ENCODE assay signal across 8 mouse cellular contexts in the genomic region with DNA sequence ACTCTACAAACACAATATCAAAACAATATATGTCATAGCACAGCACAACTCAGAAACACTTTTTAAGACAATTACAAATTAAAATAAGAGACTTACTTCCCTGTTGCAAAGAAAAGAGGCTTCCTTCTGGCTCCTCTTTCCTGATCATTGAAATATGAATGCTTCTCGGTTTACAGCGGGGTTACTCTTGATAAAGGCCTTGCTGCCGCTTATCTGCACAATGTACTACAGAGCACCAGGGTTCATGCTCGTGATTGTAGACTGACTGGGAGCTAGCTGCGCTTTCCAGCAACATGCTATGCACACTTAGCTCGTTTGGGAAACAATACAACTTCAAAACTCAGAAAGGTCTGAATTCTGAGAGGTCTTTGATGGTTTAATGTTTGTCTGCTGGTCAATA. TPM values are rescaled to one million over a fixed set of nuclear protein-coding genes. Genes with fewer than 3 reads are reported as not detected.
DNase-seq lines count a peak whose midpoint lies in the region; ATAC-seq and TF ChIP-seq lines count a peak whose summit lies in the region.

No protein-coding gene starts in this region.

- no peaks in the 10 kb centered on the region for H3K36me3 ChIP-seq in heart, embryonic 15.5 days
- peaks cover 10% of the 10 kb centered on the region for H3K36me3 ChIP-seq in embryonic facial prominence, embryonic 10.5 days (replicated peaks)
- no peaks in the 10 kb centered on the region for H3K36me3 ChIP-seq in hindbrain, postnatal 0 days (ENCODE audit: insufficient read depth, low read length)
- H3K36me3 ChIP-seq in midbrain, embryonic 12.5 days, result peaks cover 5% of the 10 kb centered on the region; the same call in 1 of the 2 replicates

- peaks cover 9% of the 10 kb centered on the region for H3K4me1 ChIP-seq in heart, embryonic 15.5 days (replicated peaks)
- peaks cover 9% of the 10 kb centered on the region for H3K4me1 ChIP-seq in embryonic facial prominence, embryonic 10.5 days
- H3K4me1 ChIP-seq in hindbrain, postnatal 0 days (ENCODE audit: insufficient read depth, low read length), result no peaks in the 10 kb centered on the region
- H3K4me1 ChIP-seq in midbrain, embryonic 12.5 days, result peaks cover 9% of the 10 kb centered on the region

- H3K27me3 ChIP-seq in heart, embryonic 15.5 days, result no peaks in the 10 kb centered on the region
- no peaks in the 10 kb centered on the region for H3K27me3 ChIP-seq in embryonic facial prominence, embryonic 10.5 days (replicated peaks; ENCODE audit: low read depth, poor library complexity, severe bottlenecking)
- H3K27me3 ChIP-seq in hindbrain, postnatal 0 days (ENCODE audit: insufficient read depth, low read length), result no peaks in the 10 kb centered on the region
- no peaks in the 10 kb centered on the region for H3K27me3 ChIP-seq in midbrain, embryonic 12.5 days

- H3K9ac ChIP-seq in heart, embryonic 15.5 days, result no peak overlapping the region
- H3K9ac ChIP-seq in hindbrain, postnatal 0 days (replicated peaks; ENCODE audit: low read length), result no peak overlapping the region
- no peak overlapping the region for H3K9ac ChIP-seq in midbrain, embryonic 12.5 days (replicated peaks)

- H3K4me2 ChIP-seq in heart, embryonic 15.5 days, result peak overlapping the region; percentile 52
- peak overlapping the region; percentile 27 for H3K4me2 ChIP-seq in hindbrain, postnatal 0 days (ENCODE audit: low read depth, low read length)
- peak overlapping the region; percentile 34 for H3K4me2 ChIP-seq in midbrain, embryonic 12.5 days (replicated peaks)

- ATAC-seq in heart, embryonic 15.5 days (replicated peaks; ENCODE audit: insufficient number of reproducible peaks, insufficient read depth, low FRiP score, low read depth), result no peak
- no peak for ATAC-seq in hindbrain, postnatal 0 days
- ATAC-seq in midbrain, embryonic 12.5 days (ENCODE audit: low FRiP score, low read depth), result no peak

- peak overlapping the region; percentile 76; the same call in 1 of the 2 replicates for H3K4me3 ChIP-seq in heart, embryonic 15.5 days
- peak overlapping the region; percentile 75 for H3K4me3 ChIP-seq in embryonic facial prominence, embryonic 10.5 days
- H3K4me3 ChIP-seq in hindbrain, postnatal 0 days (ENCODE audit: low read length), result no peak overlapping the region
- 0 out of 2 replicates have a peak overlapping the region, but pooled peaks have one; percentile 88 for H3K4me3 ChIP-seq in midbrain, embryonic 12.5 days

- TF ChIP-seq CTCF in hindbrain, postnatal 0 days (IDR thresholded peaks at IDR 0.05; ENCODE audit: low read depth), result no peak

- no peak overlapping the region for H3K27ac ChIP-seq in heart, embryonic 15.5 days
- H3K27ac ChIP-seq in embryonic facial prominence, embryonic 10.5 days (replicated peaks), result no peak overlapping the region
- H3K27ac ChIP-seq in hindbrain, postnatal 0 days, result no peak overlapping the region
- H3K27ac ChIP-seq in midbrain, embryonic 12.5 days (replicated peaks), result no peak overlapping the region

- 32% methylated on average over 6 of the region's 6 CpGs for WGBS in heart, embryonic 15.5 days
- 58% methylated on average over 6 of the region's 6 CpGs for WGBS in embryonic facial prominence, embryonic 10.5 days
- 56% methylated on average over 6 of the region's 6 CpGs for WGBS in hindbrain, postnatal 0 days
- WGBS in midbrain, embryonic 12.5 days, result 61% methylated on average over 6 of the region's 6 CpGs

- H3K9me3 ChIP-seq in heart, embryonic 15.5 days (replicated peaks), result no peaks in the 10 kb centered on the region
- H3K9me3 ChIP-seq in embryonic facial prominence, embryonic 10.5 days, result no peaks in the 10 kb centered on the region
- no peaks in the 10 kb centered on the region for H3K9me3 ChIP-seq in hindbrain, postnatal 0 days (ENCODE audit: low read length)
- H3K9me3 ChIP-seq in midbrain, embryonic 12.5 days, result no peaks in the 10 kb centered on the region

- no peak for DNase-seq in heart, postnatal 4 days
- DNase-seq in embryonic facial prominence, embryonic 10.5 days (ENCODE audit: low spot score), result no peak
- DNase-seq in hindbrain, postnatal 0 days (ENCODE audit: low spot score), result no peak
- no peak for DNase-seq in cerebellum, postnatal 25 days
- DNase-seq in adrenal gland, postnatal 36 days, result no peak
- no peak for DNase-seq in embryo, embryonic 10 days (ENCODE audit: low spot score)

RNA-seq across cellular contexts. Expression of gene Nfatc2ip, which starts 0.7 kb away (rescaled TPM):
- polyA plus RNA-seq in heart, embryonic 15.5 days (2015; fragmentation: Nextera tagmentation; extraction: Ambion mirVana), result 1.4 and 2.6 TPM in 2 replicates
- 10 to 100 TPM in 1 of 2 experiments, 1 to 10 TPM in 1; 7.5 to 10.1 TPM for total RNA-seq in heart, postnatal 4 days (2021)
- 2.5 and 2.9 TPM in 2 replicates for polyA plus RNA-seq in embryonic facial prominence, embryonic 10.5 days (2016; fragmentation: Nextera tagmentation; extraction: Ambion mirVana)
- total RNA-seq in hindbrain, postnatal 0 days (2014; rRNA removed), result 6.1 and 6.4 TPM in 2 replicates
- 2.9 and 3.0 TPM in 2 replicates for polyA plus RNA-seq in hindbrain, postnatal 0 days (2015; fragmentation: Nextera tagmentation; extraction: Ambion mirVana)
- 3.4 and 4.3 TPM in 2 replicates for polyA plus RNA-seq in midbrain, embryonic 12.5 days (2016; fragmentation: Nextera tagmentation; extraction: Ambion mirVana)
- 1 to 10 TPM; 6.5 TPM for total RNA-seq in adrenal gland, postnatal 36 days (2021)

RNA-seq across cellular contexts. Expression of gene Cd19, which starts 17.5 kb away (rescaled TPM):
- 0.09 TPM in 1 of 2 replicates, not detected in the other for polyA plus RNA-seq in heart, embryonic 15.5 days (2015; fragmentation: Nextera tagmentation; extraction: Ambion mirVana)
- under 1 TPM; 0.45 to 0.72 TPM for total RNA-seq in heart, postnatal 4 days (2021)
- polyA plus RNA-seq in embryonic facial prominence, embryonic 10.5 days (2016; fragmentation: Nextera tagmentation; extraction: Ambion mirVana), result not detected in 2 replicates
- total RNA-seq in hindbrain, postnatal 0 days (2014; rRNA removed), result 0.16 TPM in 1 of 2 replicates, not detected in the other
- 0.05 TPM in 1 of 2 replicates, not detected in the other for polyA plus RNA-seq in hindbrain, postnatal 0 days (2015; fragmentation: Nextera tagmentation; extraction: Ambion mirVana)
- polyA plus RNA-seq in midbrain, embryonic 12.5 days (2016; fragmentation: Nextera tagmentation; extraction: Ambion mirVana), result not detected in 2 replicates
- under 1 TPM in 1 of 2 experiments, not detected in 1; 0.82 TPM for total RNA-seq in adrenal gland, postnatal 36 days (2021)

RNA-seq across cellular contexts. Expression of gene Spns1, which starts 20.0 kb away (rescaled TPM):
- 36.0 and 46.3 TPM in 2 replicates for polyA plus RNA-seq in heart, embryonic 15.5 days (2015; fragmentation: Nextera tagmentation; extraction: Ambion mirVana)
- 10 to 100 TPM; 36.8 to 37.3 TPM for total RNA-seq in heart, postnatal 4 days (2021)
- 63.6 and 66.9 TPM in 2 replicates for polyA plus RNA-seq in embryonic facial prominence, embryonic 10.5 days (2016; fragmentation: Nextera tagmentation; extraction: Ambion mirVana)
- total RNA-seq in hindbrain, postnatal 0 days (2014; rRNA removed), result 102 and 125 TPM in 2 replicates
- 80.9 and 83.7 TPM in 2 replicates for polyA plus RNA-seq in hindbrain, postnatal 0 days (2015; fragmentation: Nextera tagmentation; extraction: Ambion mirVana)
- 64.3 and 66.9 TPM in 2 replicates for polyA plus RNA-seq in midbrain, embryonic 12.5 days (2016; fragmentation: Nextera tagmentation; extraction: Ambion mirVana)
- total RNA-seq in adrenal gland, postnatal 36 days (2021), result 10 to 100 TPM; 35.5 to 37.4 TPM

RNA-seq across cellular contexts. Expression of gene Lat, which starts 27.9 kb away (rescaled TPM):
- 4.3 and 22.6 TPM in 2 replicates for polyA plus RNA-seq in heart, embryonic 15.5 days (2015; fragmentation: Nextera tagmentation; extraction: Ambion mirVana)
- 1 to 10 TPM; 1.1 to 1.4 TPM for total RNA-seq in heart, postnatal 4 days (2021)
- polyA plus RNA-seq in embryonic facial prominence, embryonic 10.5 days (2016; fragmentation: Nextera tagmentation; extraction: Ambion mirVana), result 2.9 and 3.3 TPM in 2 replicates
- total RNA-seq in hindbrain, postnatal 0 days (2014; rRNA removed), result 0.37 TPM in 1 of 2 replicates, not detected in the other
- 0.96 and 1.1 TPM in 2 replicates for polyA plus RNA-seq in hindbrain, postnatal 0 days (2015; fragmentation: Nextera tagmentation; extraction: Ambion mirVana)
- 1.4 and 2.6 TPM in 2 replicates for polyA plus RNA-seq in midbrain, embryonic 12.5 days (2016; fragmentation: Nextera tagmentation; extraction: Ambion mirVana)
- total RNA-seq in adrenal gland, postnatal 36 days (2021), result under 1 TPM; 0.36 to 0.60 TPM

RNA-seq across cellular contexts. Expression of gene Rabep2, which starts 31.3 kb away (rescaled TPM):
- 16.3 and 22.8 TPM in 2 replicates for polyA plus RNA-seq in heart, embryonic 15.5 days (2015; fragmentation: Nextera tagmentation; extraction: Ambion mirVana)
- 10 to 100 TPM; 11.8 to 15.0 TPM for total RNA-seq in heart, postnatal 4 days (2021)
- 33.7 and 34.6 TPM in 2 replicates for polyA plus RNA-seq in embryonic facial prominence, embryonic 10.5 days (2016; fragmentation: Nextera tagmentation; extraction: Ambion mirVana)
- total RNA-seq in hindbrain, postnatal 0 days (2014; rRNA removed), result 22.2 and 22.5 TPM in 2 replicates
- polyA plus RNA-seq in hindbrain, postnatal 0 days (2015; fragmentation: Nextera tagmentation; extraction: Ambion mirVana), result 19.2 TPM in 2 replicates
- 25.1 and 26.0 TPM in 2 replicates for polyA plus RNA-seq in midbrain, embryonic 12.5 days (2016; fragmentation: Nextera tagmentation; extraction: Ambion mirVana)
- 10 to 100 TPM; 48.4 to 72.8 TPM for total RNA-seq in adrenal gland, postnatal 36 days (2021)
